Mouse (Mus musculus) small intestine, adult 2 months (tissue): ENCODE measurements at regions not wholly inside any gene's neighbourhood (a gene's known extent, or its start where the extent isn't known, plus 50 kb on each side); places are given as distances from the start of the nearest gene placed in this dataset.

Experiments
- CTCF ChIP-seq: fragments of 200-500 bp; IDR thresholded peaks from 2 replicates; pipeline ENCODE4 v1.5.1; 2012; ENCODE audit warnings: low read depth, mild to moderate bottlenecking, control low read depth, inconsistent platforms, low read length, moderate library complexity, mixed read lengths; ENCODE audit not compliant: insufficient replicate concordance, insufficient read length; ENCODE audit errors: extremely low read depth
- POLR2A ChIP-seq: fragments of 200-500 bp; IDR thresholded peaks from 2 replicates; pipeline ENCODE4 v1.6.1; 2012; ENCODE audit warnings: low read depth, mild to moderate bottlenecking, control low read depth, inconsistent platforms, low read length, moderate library complexity

DNA sequence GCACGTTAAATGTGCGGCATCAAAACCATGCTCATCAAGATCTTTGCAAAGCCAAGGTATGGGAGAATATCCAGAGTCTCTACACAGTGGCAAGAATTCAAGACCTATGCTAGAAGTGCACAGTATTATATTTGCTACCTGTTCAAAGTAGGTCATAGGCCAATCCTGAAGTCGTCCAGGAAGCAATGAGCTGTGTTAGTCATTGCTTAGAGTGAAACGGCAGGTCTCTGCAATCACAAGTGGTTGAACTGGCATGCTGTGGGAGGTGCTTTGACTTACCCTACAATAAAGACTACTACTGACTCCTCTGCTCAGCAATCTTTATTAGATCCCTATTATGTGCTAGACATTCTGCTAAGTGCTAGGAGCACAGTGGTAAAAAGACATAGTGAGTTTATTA is 80.8 kb downstream of the Areg start:
- TF ChIP-seq CTCF (no peak), POLR2A (no peak)
